In genomic region chr10:91240856-91241610, GRCm38 (mm10) we compare ENCODE assay signal across 8 mouse cellular contexts. TPM values are rescaled to one million over a fixed set of nuclear protein-coding genes. Genes with fewer than 3 reads are reported as not detected.
DNase-seq lines count a peak whose midpoint lies in the region; ATAC-seq lines count a peak whose summit lies in the region.

No protein-coding gene starts in this region.

- no peak for ATAC-seq in megakaryocyte, adult 5-6 weeks (ENCODE audit: poor library complexity, severe bottlenecking)

- peak; percentile 79 for DNase-seq in Muller cell, postnatal 12 days (ENCODE audit: inconsistent ontology term)
- peak; percentile 15 to 37 for DNase-seq in adrenal gland, postnatal 36 days
- peak; percentile 81 to 86 for DNase-seq in heart, adult 9 months (ENCODE audit: low spot score in 2 of 2)
- peak; percentile 67 for DNase-seq in kidney, adult 9 months
- DNase-seq in mesoderm, embryonic 11.5 days (ENCODE audit: low read depth, low spot score), result peak; percentile 15
- peak; percentile 36 to 76 for DNase-seq in urinary bladder, postnatal 36 days (ENCODE audit: low spot score in 2 of 2)
- no peak for DNase-seq in layer of hippocampus, postnatal 14 days (ENCODE audit: low spot score in 2 of 2)

RNA-seq across cellular contexts. Expression of gene Tmpo, which starts 59.9 kb away (rescaled TPM):
- total RNA-seq in adrenal gland, postnatal 36 days (2021), result 100 to 1,000 TPM in 1 of 2 experiments, 10 to 100 TPM in 1; 95.1 to 105 TPM
- 10 to 100 TPM; 29.6 to 38.5 TPM for total RNA-seq in layer of hippocampus, postnatal 14 days (2021)
- total RNA-seq in megakaryocyte, adult 5-6 weeks (2015), result 559 and 619 TPM in 2 replicates
- 895 and 963 TPM in 2 replicates for total RNA-seq in megakaryocyte, adult 5-6 weeks (2017)

Comparison
In these comparisons a context has a peak if more than half of its experiments do, and no peak if none do; other contexts are left out.
1. DNase-seq: peak in Muller cell, postnatal 12 days (single experiment), adrenal gland, postnatal 36 days (2 of 2), heart, adult 9 months (2 of 2), kidney, adult 9 months (single experiment), mesoderm, embryonic 11.5 days (single experiment) and urinary bladder, postnatal 36 days (2 of 2); none in layer of hippocampus, postnatal 14 days (0 of 2).
2. RNA of gene Tmpo, which starts 59.9 kb away (total RNA-seq): 559 to 963 TPM in megakaryocyte, adult 5-6 weeks; 95.1 to 105 TPM in adrenal gland, postnatal 36 days and 29.6 to 38.5 TPM in layer of hippocampus, postnatal 14 days; every median in the first group is over 4 times any median in the second.